Mouse (Mus musculus): ENCODE results near the gene Gm17662. TPM values are rescaled to one million over a fixed set of nuclear protein-coding genes. Genes with fewer than 3 reads are reported as not detected.

Gene Gm17662
- polyA plus RNA-seq, 1 experiment from 2014 or later: not detected

DNA sequence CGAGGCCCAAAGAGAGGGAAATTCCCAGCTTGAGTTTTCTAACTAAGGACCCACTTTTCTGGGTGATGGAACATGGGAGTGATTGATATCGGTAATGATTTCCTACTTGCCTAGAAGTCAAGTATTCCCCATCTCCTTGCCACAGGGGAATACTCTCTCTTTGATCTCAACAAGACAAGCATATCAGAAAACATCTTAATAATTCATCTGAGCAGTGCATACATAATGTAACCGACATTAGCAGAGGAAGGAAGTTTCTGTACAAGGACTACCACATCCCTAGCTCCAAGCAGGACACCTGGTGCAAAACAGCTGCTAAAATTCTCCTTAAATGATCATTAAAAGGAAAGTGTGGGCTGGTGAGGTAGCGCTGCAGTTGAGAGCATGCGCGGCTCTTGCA lies 47.9 kb downstream of the Gm17662 start:
- H3K36me3 ChIP-seq (replicated peaks; ENCODE audit: control insufficient read depth, insufficient read depth): no peaks in the 10 kb centered on the region
- WGBS: 89% methylated on average over 6 of the region's 6 CpGs
- no peak overlapping the region for H3K4me3 ChIP-seq (replicated peaks; ENCODE audit: low read length)
- H3K27ac ChIP-seq: no peak overlapping the region
- ATAC-seq (ENCODE audit: low FRiP score) (no peak), DNase-seq (ENCODE audit: low spot score) (no peak)
- no peaks in the 10 kb centered on the region for H3K27me3 ChIP-seq (ENCODE audit: control insufficient read depth, insufficient read depth, low read length)
- no peak overlapping the region for H3K9ac ChIP-seq
- no peaks in the 10 kb centered on the region for H3K9me3 ChIP-seq (ENCODE audit: control insufficient read depth, low read length)
- no peak overlapping the region for H3K4me2 ChIP-seq (replicated peaks)
- H3K4me1 ChIP-seq (replicated peaks; ENCODE audit: control insufficient read depth, insufficient read depth, low read length): no peaks in the 10 kb centered on the region

Other genes starting within 250 kb of the Gm17662 start
- gene C8b, start 91.0 kb upstream of the Gm17662 start, polyA plus RNA-seq (2014; fragmentation: Nextera tagmentation; extraction: Ambion mirVana): 0.23 and 0.28 TPM in 2 replicates
- gene C8a, start 19.1 kb downstream of the Gm17662 start, polyA plus RNA-seq (2014; fragmentation: Nextera tagmentation; extraction: Ambion mirVana): 0.05 TPM in 1 of 2 replicates, not detected in the other
- gene Fyb2, start 56.1 kb downstream of the Gm17662 start, polyA plus RNA-seq (2014; fragmentation: Nextera tagmentation; extraction: Ambion mirVana): 0.13 and 0.29 TPM in 2 replicates

Measured in hindbrain, embryonic 14.5 days (tissue).